Mouse (Mus musculus) megakaryocyte, embryonic 14.5 days (primary cell): Measurements from ENCODE around the gene AI413582.

Experiments
- FLI1 ChIP-seq: IDR thresholded peaks from 2 replicates; pipeline ENCODE4 v1.6.1; 2012; ENCODE audit warnings: low read length, inconsistent platforms, mixed read lengths
- GATA1 ChIP-seq: IDR thresholded peaks from 3 replicates; pipeline ENCODE4 v1.6.1; 2012; ENCODE audit warnings: mixed read lengths, low read length, inconsistent platforms, borderline replicate concordance

DNA sequence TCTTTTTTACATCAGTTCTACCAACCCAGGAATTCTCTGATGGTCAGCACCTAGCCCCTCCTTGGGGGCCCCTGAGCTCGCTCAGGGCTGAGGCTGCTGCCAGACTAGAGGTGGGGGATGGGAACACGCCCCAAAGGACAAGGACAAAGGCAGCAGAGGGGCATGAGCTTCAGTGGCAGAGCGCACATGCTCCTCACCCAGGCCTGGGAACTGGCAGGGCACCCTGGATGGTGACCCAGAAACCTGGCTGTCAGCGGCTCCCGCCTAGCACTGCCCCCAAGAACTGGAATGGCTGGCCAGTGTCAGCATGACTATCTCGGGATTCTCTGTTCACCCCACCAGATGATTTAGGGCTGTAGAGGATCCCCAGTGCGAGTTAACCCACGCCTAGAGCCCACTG, 16.3 kb downstream of the AI413582 start:
- TF ChIP-seq GATA1 (no peak), FLI1 (no peak)
